Mouse (Mus musculus) T-helper 1 cell (primary cell): ENCODE data around the gene Glrp1.

Source experiments
- in situ Hi-C: fragments of 300-600 bp; cut with MboI, MseI; formaldehyde crosslinking; loops from one replicate; pipeline ENCODE4 v1.15.1; 2025; ENCODE audit warnings: high pct_unique_total_duplicates

The Glrp1 gene

GRCm38 (mm10) chr1:88463241-88463640 is 46.6 kb downstream of the Glrp1 start:
- in situ Hi-C loops: no loop called here

- in situ Hi-C loops: no loop called here
These were observed 47.4 kb downstream of the Glrp1 start for GRCm38 (mm10) chr1:88462484-88462883.

GRCm38 (mm10) chr1:88461096-88461495 is 48.8 kb downstream of the Glrp1 start:
- in situ Hi-C loops: no loop called here

- in situ Hi-C loops: no loop called here
These were observed 50.2 kb downstream of the Glrp1 start for GRCm38 (mm10) chr1:88459655-88460054.

GRCm38 (mm10) chr1:88459196-88459595 is 50.7 kb downstream of the Glrp1 start:
- in situ Hi-C loops: no loop called here

GRCm38 (mm10) chr1:88456451-88457072 is 53.3 kb downstream of the Glrp1 start:
- in situ Hi-C loops: no loop called here

GRCm38 (mm10) chr1:88455761-88456160 is 54.1 kb downstream of the Glrp1 start:
- in situ Hi-C loops: no loop called here

GRCm38 (mm10) chr1:88454703-88455102 is 55.2 kb downstream of the Glrp1 start:
- in situ Hi-C loops: no loop called here

- in situ Hi-C loops: no loop called here
These were observed 57.7 kb downstream of the Glrp1 start for GRCm38 (mm10) chr1:88452198-88452597.

GRCm38 (mm10) chr1:88450668-88451067 is 59.2 kb downstream of the Glrp1 start:
- in situ Hi-C loops: no loop called here
